Mouse (Mus musculus): ENCODE measurements at regions not wholly inside any gene's neighbourhood (a gene's known extent, or its start where the extent isn't known, plus 50 kb on each side); places are given as distances from the start of the nearest gene placed in this dataset.

- WGBS (ENCODE audit: insufficient replicate concordance) = 59% methylated on average over 4 of the region's 4 CpGs
- no peak overlapping the region for H3K4me3 ChIP-seq (ENCODE audit: insufficient read depth in 1 of 2, low read depth in 2 of 2, low read length in 2 of 2)
- ATAC-seq (ENCODE audit: insufficient read depth) (no peak), DNase-seq (ENCODE audit: low read depth in 3 of 3, low spot score in 3 of 3) (no peak)
- no peak overlapping the region for H3K4me2 ChIP-seq (ENCODE audit: low read depth)
- TF ChIP-seq CTCF (IDR thresholded peaks at IDR 0.05; ENCODE audit: low read depth) (no peak), EP300 (IDR thresholded peaks at IDR 0.05; ENCODE audit: low read depth) (no peak)
- H3K27ac ChIP-seq = no peak overlapping the region
- no peaks in the 10 kb centered on the region for H3K4me1 ChIP-seq (replicated peaks; ENCODE audit: control insufficient read depth in 2 of 2, insufficient read depth in 2 of 2, low read length in 1 of 2)
- H3K9ac ChIP-seq (replicated peaks) = no peak overlapping the region
- H3K27me3 ChIP-seq (ENCODE audit: control insufficient read depth, insufficient read depth, low read length) = no peaks in the 10 kb centered on the region
- no peaks in the 10 kb centered on the region for H3K9me3 ChIP-seq (ENCODE audit: control insufficient read depth, low read length)
- no peaks in the 10 kb centered on the region for H3K36me3 ChIP-seq (replicated peaks; ENCODE audit: control insufficient read depth, insufficient read depth, low read depth)
Measured at GRCm38 (mm10) chr9:68351466-68351865, 302.1 kb upstream of the Rora start.

GRCm38 (mm10) chr9:68354470-68354869, 299.1 kb upstream of the Rora start:
- 51% methylated on average over 4 of the region's 4 CpGs for WGBS (ENCODE audit: insufficient replicate concordance)
- Histone ChIP-seq H3K4me2 (ENCODE audit: low read depth) (no peak overlapping the region), H3K27me3 (ENCODE audit: control insufficient read depth, insufficient read depth, low read length) (no peaks in the 10 kb centered on the region)

DNA sequence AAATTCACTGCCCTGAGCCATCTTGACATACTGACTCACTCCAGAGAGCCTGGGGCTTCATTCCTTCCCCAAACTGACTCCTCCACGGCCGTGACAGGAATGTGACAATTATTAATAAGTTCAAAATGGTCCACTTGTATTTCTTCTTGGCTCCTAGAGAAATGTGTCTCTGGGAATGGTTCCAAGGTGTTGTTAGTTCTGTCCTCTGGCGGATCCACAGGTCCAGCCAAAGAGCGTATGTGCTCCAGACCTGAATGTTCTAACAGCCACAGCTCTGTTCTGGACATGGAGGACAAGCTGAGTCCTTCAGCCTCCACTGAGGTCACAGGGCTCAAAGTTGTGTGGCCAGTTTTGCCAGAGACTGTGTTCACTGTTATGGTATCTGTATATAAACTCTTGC, 297.5 kb upstream of the Rora start:
- TF ChIP-seq EP300 (IDR thresholded peaks at IDR 0.05; ENCODE audit: low read depth) = no peak
- TF ChIP-seq CTCF (IDR thresholded peaks at IDR 0.05; ENCODE audit: low read depth) = no peak
- 72% methylated on average over 4 of the region's 4 CpGs for WGBS (ENCODE audit: insufficient replicate concordance)
- Histone ChIP-seq H3K4me1 (replicated peaks; ENCODE audit: control insufficient read depth in 2 of 2, insufficient read depth in 2 of 2, low read length in 1 of 2) (no peaks in the 10 kb centered on the region), H3K4me3 (ENCODE audit: insufficient read depth in 1 of 2, low read depth in 2 of 2, low read length in 2 of 2) (no peak overlapping the region), H3K27me3 (ENCODE audit: control insufficient read depth, insufficient read depth, low read length) (no peaks in the 10 kb centered on the region), H3K9me3 (ENCODE audit: control insufficient read depth, low read length) (no peaks in the 10 kb centered on the region), H3K27ac (no peak overlapping the region), H3K4me2 (ENCODE audit: low read depth) (no peak overlapping the region), H3K36me3 (replicated peaks; ENCODE audit: control insufficient read depth, insufficient read depth, low read depth) (no peaks in the 10 kb centered on the region), H3K9ac (replicated peaks) (no peak overlapping the region)
- DNase-seq (ENCODE audit: low read depth in 3 of 3, low spot score in 3 of 3) (no peak), ATAC-seq (ENCODE audit: insufficient read depth) (no peak)

More at GRCm38 (mm10) chr9:68354470-68354869, 299.1 kb upstream of the Rora start:
- Histone ChIP-seq H3K9ac (replicated peaks) (no peak overlapping the region), H3K4me1 (replicated peaks; ENCODE audit: control insufficient read depth in 2 of 2, insufficient read depth in 2 of 2, low read length in 1 of 2) (no peaks in the 10 kb centered on the region), H3K36me3 (replicated peaks; ENCODE audit: control insufficient read depth, insufficient read depth, low read depth) (no peaks in the 10 kb centered on the region), H3K27ac (no peak overlapping the region), H3K9me3 (ENCODE audit: control insufficient read depth, low read length) (no peaks in the 10 kb centered on the region), H3K4me3 (ENCODE audit: insufficient read depth in 1 of 2, low read depth in 2 of 2, low read length in 2 of 2) (no peak overlapping the region)
- DNase-seq (ENCODE audit: low read depth in 3 of 3, low spot score in 3 of 3) (no peak), ATAC-seq (ENCODE audit: insufficient read depth) (no peak)
- TF ChIP-seq EP300 (IDR thresholded peaks at IDR 0.05; ENCODE audit: low read depth) = no peak
- TF ChIP-seq CTCF (IDR thresholded peaks at IDR 0.05; ENCODE audit: low read depth) = no peak

DNA sequence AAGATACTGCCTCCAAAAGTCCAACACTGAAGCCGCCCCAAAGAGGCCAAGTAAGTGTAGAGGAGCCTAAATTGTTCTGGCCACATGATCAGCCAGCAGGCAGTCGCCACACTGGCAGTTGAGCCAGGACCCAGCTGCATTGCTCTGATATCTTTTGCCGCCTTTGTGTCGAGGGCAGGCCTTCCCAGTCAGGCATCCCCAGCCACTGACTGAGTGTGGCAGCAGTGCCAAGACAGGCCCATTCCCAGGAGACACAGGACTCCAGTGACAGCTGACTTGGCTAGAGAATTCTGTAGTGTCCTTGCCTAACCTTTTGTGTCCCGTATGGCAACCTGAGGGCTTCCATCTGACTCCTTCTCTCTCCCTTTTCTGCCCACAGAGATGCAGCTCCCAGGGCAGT, 296.4 kb upstream of the Rora start:
- Histone ChIP-seq H3K27ac (no peak overlapping the region), H3K9ac (replicated peaks) (no peak overlapping the region), H3K27me3 (ENCODE audit: control insufficient read depth, insufficient read depth, low read length) (no peaks in the 10 kb centered on the region), H3K36me3 (replicated peaks; ENCODE audit: control insufficient read depth, insufficient read depth, low read depth) (no peaks in the 10 kb centered on the region), H3K4me2 (ENCODE audit: low read depth) (no peak overlapping the region), H3K4me3 (ENCODE audit: insufficient read depth in 1 of 2, low read depth in 2 of 2, low read length in 2 of 2) (no peak overlapping the region), H3K4me1 (replicated peaks; ENCODE audit: control insufficient read depth in 2 of 2, insufficient read depth in 2 of 2, low read length in 1 of 2) (no peaks in the 10 kb centered on the region), H3K9me3 (ENCODE audit: control insufficient read depth, low read length) (no peaks in the 10 kb centered on the region)
- DNase-seq (ENCODE audit: low read depth in 3 of 3, low spot score in 3 of 3) = no peak
- no peak for TF ChIP-seq CTCF (IDR thresholded peaks at IDR 0.05; ENCODE audit: low read depth)
- TF ChIP-seq EP300 (IDR thresholded peaks at IDR 0.05; ENCODE audit: low read depth) = no peak
- 50% methylated on average over 5 of the region's 5 CpGs for WGBS (ENCODE audit: insufficient replicate concordance)
- ATAC-seq (ENCODE audit: insufficient read depth) = no peak

- Histone ChIP-seq H3K27me3 (ENCODE audit: control insufficient read depth, insufficient read depth, low read length) (no peaks in the 10 kb centered on the region), H3K4me3 (ENCODE audit: insufficient read depth in 1 of 2, low read depth in 2 of 2, low read length in 2 of 2) (no peak overlapping the region), H3K27ac (no peak overlapping the region), H3K36me3 (replicated peaks; ENCODE audit: control insufficient read depth, insufficient read depth, low read depth) (no peaks in the 10 kb centered on the region), H3K9me3 (ENCODE audit: control insufficient read depth, low read length) (no peaks in the 10 kb centered on the region), H3K4me2 (ENCODE audit: low read depth) (no peak overlapping the region), H3K4me1 (replicated peaks; ENCODE audit: control insufficient read depth in 2 of 2, insufficient read depth in 2 of 2, low read length in 1 of 2) (no peaks in the 10 kb centered on the region), H3K9ac (replicated peaks) (no peak overlapping the region)
- ATAC-seq (ENCODE audit: insufficient read depth) (no peak), DNase-seq (ENCODE audit: low read depth in 3 of 3, low spot score in 3 of 3) (no peak)
- WGBS (ENCODE audit: insufficient replicate concordance) = 26% methylated on average over 3 of the region's 3 CpGs
- TF ChIP-seq EP300 (IDR thresholded peaks at IDR 0.05; ENCODE audit: low read depth) (no peak), CTCF (IDR thresholded peaks at IDR 0.05; ENCODE audit: low read depth) (no peak)
Measured at GRCm38 (mm10) chr9:68366973-68367372, 286.6 kb upstream of the Rora start.

Data from liver, embryonic 14.5 days (tissue).